Mouse (Mus musculus): ENCODE measurements around the gene Piezo1. TPM values are rescaled to one million over a fixed set of nuclear protein-coding genes. Genes with fewer than 3 reads are reported as not detected.

The Piezo1 gene
- polyA plus RNA-seq, 1 experiment from 2014 or later = 14.3 TPM

- no peaks in the 10 kb centered on the region for H3K9me3 ChIP-seq (replicated peaks)
- no peak for ATAC-seq (ENCODE audit: insufficient number of reproducible peaks, low FRiP score, low TSS enrichment, low read depth)
- no peak overlapping the region for H3K27ac ChIP-seq (replicated peaks)
- H3K27me3 ChIP-seq = peaks cover 39% of the 10 kb centered on the region
- peaks cover 32% of the 10 kb centered on the region for H3K36me3 ChIP-seq
- H3K9ac ChIP-seq = no peak overlapping the region
- WGBS = 37% methylated on average over 12 of the region's 12 CpGs
- no peak overlapping the region for H3K4me3 ChIP-seq (replicated peaks)
- H3K4me1 ChIP-seq = peaks cover 22% of the 10 kb centered on the region
- H3K4me2 ChIP-seq (replicated peaks) = no peak overlapping the region
Measured at GRCm38 (mm10) chr8:122463651-122464640, 87.2 kb downstream of the Piezo1 start.

GRCm38 (mm10) chr8:122462510-122462909, 88.6 kb downstream of the Piezo1 start:
- no peak for ATAC-seq (ENCODE audit: insufficient number of reproducible peaks, low FRiP score, low TSS enrichment, low read depth)
- H3K4me2 ChIP-seq (replicated peaks) = no peak overlapping the region
- H3K36me3 ChIP-seq = peaks cover 21% of the 10 kb centered on the region
- H3K9me3 ChIP-seq (replicated peaks) = no peaks in the 10 kb centered on the region
- H3K4me3 ChIP-seq (replicated peaks) = no peak overlapping the region
- H3K4me1 ChIP-seq = peaks cover 22% of the 10 kb centered on the region
- H3K27me3 ChIP-seq = peaks cover 47% of the 10 kb centered on the region
- no peak overlapping the region for H3K9ac ChIP-seq
- H3K27ac ChIP-seq (replicated peaks) = no peak overlapping the region
- WGBS = 70% methylated on average over 8 of the region's 8 CpGs

GRCm38 (mm10) chr8:122461473-122462148, 89.5 kb downstream of the Piezo1 start:
- Histone ChIP-seq H3K4me2 (replicated peaks) (no peak overlapping the region), H3K9me3 (replicated peaks) (no peaks in the 10 kb centered on the region), H3K27ac (replicated peaks) (no peak overlapping the region), H3K27me3 (peaks cover 47% of the 10 kb centered on the region), H3K4me1 (peaks cover 22% of the 10 kb centered on the region), H3K4me3 (replicated peaks) (no peak overlapping the region), H3K36me3 (peaks cover 12% of the 10 kb centered on the region), H3K9ac (no peak overlapping the region)
- WGBS = 44% methylated on average over 11 of the region's 11 CpGs
- no peak for ATAC-seq (ENCODE audit: insufficient number of reproducible peaks, low FRiP score, low TSS enrichment, low read depth)

GRCm38 (mm10) chr8:122460524-122461472, 90.3 kb downstream of the Piezo1 start, which contains the start of gene Snai3:
Snai3 (minus strand) TSS chr8:122460733.
- H3K27me3 ChIP-seq = peaks cover 47% of the 10 kb centered on the region
- WGBS = 1% methylated on average over 56 of the region's 56 CpGs

GRCm38 (mm10) chr8:122459990-122460389, 91.1 kb downstream of the Piezo1 start:
- Histone ChIP-seq H3K27ac (replicated peaks) (no peak overlapping the region), H3K4me3 (replicated peaks) (peak overlapping the region; percentile 35), H3K36me3 (0 out of 2 replicates have a peak, but pooled peaks cover under 1% of the 10 kb centered on the region), H3K9me3 (replicated peaks) (no peaks in the 10 kb centered on the region), H3K27me3 (peaks cover 47% of the 10 kb centered on the region), H3K4me1 (peaks cover 22% of the 10 kb centered on the region), H3K4me2 (replicated peaks) (peak overlapping the region; percentile 56), H3K9ac (no peak overlapping the region)
- WGBS = 23% methylated on average over 7 of the region's 7 CpGs
- ATAC-seq (ENCODE audit: insufficient number of reproducible peaks, low FRiP score, low TSS enrichment, low read depth) = no peak

More at GRCm38 (mm10) chr8:122460524-122461472, 90.3 kb downstream of the Piezo1 start, which contains the start of gene Snai3:
- H3K36me3 ChIP-seq = peaks cover 9% of the 10 kb centered on the region; the same call in 1 of the 2 replicates
- ATAC-seq (ENCODE audit: insufficient number of reproducible peaks, low FRiP score, low TSS enrichment, low read depth) = peak; percentile 54
- H3K9ac ChIP-seq = no peak within 1 kb of the TSS
- H3K4me3 ChIP-seq (replicated peaks) = peak within 1 kb of the TSS; percentile 35
- H3K27ac ChIP-seq (replicated peaks) = no peak within 1 kb of the TSS
- H3K9me3 ChIP-seq (replicated peaks) = no peaks in the 10 kb centered on the region
- H3K4me2 ChIP-seq (replicated peaks) = peak within 1 kb of the TSS; percentile 56
- peaks cover 22% of the 10 kb centered on the region for H3K4me1 ChIP-seq

GRCm38 (mm10) chr8:122459218-122459900, 91.8 kb downstream of the Piezo1 start:
- Histone ChIP-seq H3K27ac (replicated peaks) (no peak overlapping the region), H3K9me3 (replicated peaks) (no peaks in the 10 kb centered on the region), H3K27me3 (peaks cover 47% of the 10 kb centered on the region), H3K36me3 (no peaks in the 10 kb centered on the region), H3K4me3 (replicated peaks) (no peak overlapping the region), H3K4me2 (replicated peaks) (no peak overlapping the region), H3K4me1 (peaks cover 22% of the 10 kb centered on the region), H3K9ac (no peak overlapping the region)
- ATAC-seq (ENCODE audit: insufficient number of reproducible peaks, low FRiP score, low TSS enrichment, low read depth) = no peak
- 48% methylated on average over 6 of the region's 6 CpGs for WGBS

GRCm38 (mm10) chr8:122457171-122457570, 94.0 kb downstream of the Piezo1 start:
- WGBS = 68% methylated on average over 11 of the region's 11 CpGs
- H3K27me3 ChIP-seq = peaks cover 36% of the 10 kb centered on the region
- peaks cover 22% of the 10 kb centered on the region for H3K4me1 ChIP-seq
- H3K9ac ChIP-seq = no peak overlapping the region
- H3K9me3 ChIP-seq (replicated peaks) = no peaks in the 10 kb centered on the region
- no peak overlapping the region for H3K27ac ChIP-seq (replicated peaks)
- no peak overlapping the region for H3K4me2 ChIP-seq (replicated peaks)
- no peak overlapping the region for H3K4me3 ChIP-seq (replicated peaks)
- ATAC-seq (ENCODE audit: insufficient number of reproducible peaks, low FRiP score, low TSS enrichment, low read depth) = no peak
- H3K36me3 ChIP-seq = no peaks in the 10 kb centered on the region

- Histone ChIP-seq H3K4me3 (replicated peaks) (no peak overlapping the region), H3K9ac (no peak overlapping the region), H3K9me3 (replicated peaks) (no peaks in the 10 kb centered on the region), H3K27ac (replicated peaks) (no peak overlapping the region), H3K4me2 (replicated peaks) (no peak overlapping the region), H3K4me1 (no peaks in the 10 kb centered on the region), H3K27me3 (peaks cover 11% of the 10 kb centered on the region), H3K36me3 (no peaks in the 10 kb centered on the region)
- WGBS = 87% methylated on average over 6 of the region's 6 CpGs
- ATAC-seq (ENCODE audit: insufficient number of reproducible peaks, low FRiP score, low TSS enrichment, low read depth) = no peak
Measured at GRCm38 (mm10) chr8:122454409-122454808, 96.7 kb downstream of the Piezo1 start.

GRCm38 (mm10) chr8:122452154-122452553, 99.0 kb downstream of the Piezo1 start:
- Histone ChIP-seq H3K36me3 (no peaks in the 10 kb centered on the region), H3K4me2 (replicated peaks) (no peak overlapping the region), H3K4me1 (no peaks in the 10 kb centered on the region), H3K4me3 (replicated peaks) (no peak overlapping the region), H3K27ac (replicated peaks) (no peak overlapping the region), H3K9me3 (replicated peaks) (no peaks in the 10 kb centered on the region), H3K27me3 (no peaks in the 10 kb centered on the region), H3K9ac (no peak overlapping the region)
- 77% methylated on average over 9 of the region's 10 CpGs for WGBS
- 0 out of 2 replicates have a peak, but pooled peaks have one; percentile 20 for ATAC-seq (ENCODE audit: insufficient number of reproducible peaks, low FRiP score, low TSS enrichment, low read depth)

- Histone ChIP-seq H3K27me3 (no peaks in the 10 kb centered on the region), H3K4me2 (replicated peaks) (no peak overlapping the region), H3K4me3 (replicated peaks) (no peak overlapping the region), H3K36me3 (no peaks in the 10 kb centered on the region), H3K4me1 (no peaks in the 10 kb centered on the region), H3K9ac (no peak overlapping the region), H3K9me3 (replicated peaks) (no peaks in the 10 kb centered on the region), H3K27ac (replicated peaks) (no peak overlapping the region)
- ATAC-seq (ENCODE audit: insufficient number of reproducible peaks, low FRiP score, low TSS enrichment, low read depth) = no peak
- WGBS = 71% methylated on average over 7 of the region's 7 CpGs
Measured at GRCm38 (mm10) chr8:122451161-122451703, 99.9 kb downstream of the Piezo1 start.
